Mouse (Mus musculus) lung, adult 2 months (tissue): Measurements from ENCODE around the gene Maml2.

Experiments
- CTCF ChIP-seq: fragments of 200-500 bp; IDR thresholded peaks from 2 replicates; pipeline ENCODE4 v1.5.1; 2011; ENCODE audit warnings: mild to moderate bottlenecking, low read length, control low read depth; ENCODE audit not compliant: insufficient read depth
- POLR2A ChIP-seq: fragments of 200-500 bp; IDR thresholded peaks from 2 replicates; pipeline ENCODE4 v1.6.1; 2011; ENCODE audit warnings: low read depth, mild to moderate bottlenecking, control low read depth, low read length, borderline replicate concordance; ENCODE audit errors: extremely low read depth

GRCm38 (mm10) chr9:13515976-13516375 is 218.2 kb downstream of the Maml2 start:
- TF ChIP-seq CTCF (no peak), POLR2A (no peak)
